Mouse (Mus musculus): ENCODE measurements around the gene Dnah8. TPM values are rescaled to one million over a fixed set of nuclear protein-coding genes. Genes with fewer than 3 reads are reported as not detected.

Gene Dnah8
- polyA plus RNA-seq, 1 experiment from 2014 or later: 0.58 TPM

DNA sequence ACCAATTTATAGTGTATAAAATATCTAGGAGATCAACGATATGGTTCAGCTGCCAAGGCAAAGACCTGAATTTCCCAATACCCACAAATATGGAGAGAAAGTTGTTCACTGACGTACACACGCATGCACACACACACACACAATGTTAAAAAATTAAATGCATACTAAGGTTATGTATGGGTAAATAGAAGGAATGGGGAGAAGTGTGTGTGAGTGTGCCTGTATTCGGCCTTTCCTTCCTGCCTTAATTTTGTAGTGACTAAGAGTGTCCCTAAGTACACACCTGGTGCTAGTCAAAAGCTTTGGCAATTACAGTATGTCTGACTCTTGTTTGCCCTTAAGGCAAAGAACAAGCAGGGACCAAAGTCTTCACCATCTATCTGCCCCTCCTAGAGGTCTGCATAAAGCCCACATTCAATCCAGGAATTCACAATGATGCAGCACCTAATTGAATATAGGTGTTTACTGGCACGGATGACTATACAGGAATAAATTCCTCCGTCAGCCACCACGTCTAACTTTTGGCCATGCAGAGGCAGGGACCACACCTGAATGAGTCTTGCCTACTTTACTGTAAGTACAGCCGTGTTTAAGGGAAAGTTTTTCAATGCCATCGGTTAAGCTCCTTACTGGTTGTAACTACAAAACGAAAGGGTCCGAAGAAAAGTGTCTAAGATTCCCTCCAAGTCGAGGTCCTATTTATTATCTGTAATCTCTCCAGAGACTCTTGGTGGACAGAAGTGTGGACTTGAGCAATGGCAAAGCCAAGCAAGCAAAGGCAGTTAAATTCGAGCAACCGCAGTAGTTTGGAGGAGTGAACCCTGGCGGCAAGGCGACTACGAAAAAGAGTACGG is 12.7 kb upstream of the Dnah8 start:
- WGBS: 23% methylated on average over 18 of the region's 18 CpGs

DNA sequence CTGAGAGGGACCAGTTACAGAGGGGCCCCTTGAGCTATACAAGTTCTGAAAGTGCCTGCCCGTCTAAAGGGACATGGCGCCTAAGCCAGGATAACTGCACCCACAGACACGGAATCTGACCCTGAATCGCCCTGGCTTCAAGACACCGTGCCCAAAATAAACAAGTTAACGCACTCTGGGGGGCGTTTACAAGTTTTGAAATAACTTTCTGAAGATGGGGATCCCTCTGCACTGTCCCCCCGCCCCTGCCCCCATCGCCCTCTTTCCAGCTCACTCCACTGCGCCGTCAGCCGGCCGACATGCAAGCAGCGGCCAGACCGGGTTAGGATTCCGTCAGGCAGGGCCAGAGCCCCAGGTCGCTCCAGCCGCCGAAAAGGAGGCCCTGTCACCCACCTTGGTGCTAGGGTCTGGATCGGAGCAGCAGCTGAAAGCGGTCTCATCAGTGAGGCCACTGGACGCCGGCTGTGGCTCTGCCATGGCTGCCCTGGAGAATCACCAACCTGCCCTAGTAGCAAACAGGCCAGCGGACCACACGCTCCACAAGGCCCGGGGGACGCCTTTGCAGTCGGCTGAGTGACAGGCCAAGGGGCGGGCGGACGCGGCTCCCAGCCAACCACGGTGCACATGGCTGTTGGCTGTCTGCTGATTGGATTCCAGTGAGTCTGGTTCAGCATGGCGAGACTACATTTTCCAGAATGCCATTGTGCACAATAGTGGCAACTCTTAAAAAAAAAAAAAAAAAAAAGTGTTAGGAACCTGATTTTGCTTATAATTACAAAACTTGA is 11.9 kb upstream of the Dnah8 start:
- peaks cover 21% of the 10 kb centered on the region for H3K4me1 ChIP-seq (replicated peaks; ENCODE audit: control insufficient read depth, insufficient read depth, low read length)
- peak overlapping the region; percentile 60 for H3K4me3 ChIP-seq (ENCODE audit: low read depth, low read length)
- H3K27ac ChIP-seq (ENCODE audit: low read depth): peak overlapping the region; percentile 74
- peak overlapping the region; percentile 71 for H3K9ac ChIP-seq (ENCODE audit: low read length)
- ATAC-seq (replicated peaks; ENCODE audit: low FRiP score, low TSS enrichment, low read depth) (peak; percentile 99), DNase-seq (ENCODE audit: low spot score) (peak; percentile 98)
- no peaks in the 10 kb centered on the region for H3K27me3 ChIP-seq (replicated peaks; ENCODE audit: control insufficient read depth, insufficient read depth, low read length)
- H3K4me2 ChIP-seq (ENCODE audit: low read length): peak overlapping the region; percentile 74
- H3K9me3 ChIP-seq (ENCODE audit: control insufficient read depth, low read length): 0 out of 2 replicates have a peak, but pooled peaks cover 3% of the 10 kb centered on the region
- no peaks in the 10 kb centered on the region for H3K36me3 ChIP-seq (ENCODE audit: control insufficient read depth, insufficient read depth, low read length)
- WGBS: under 1% methylated on average over 34 of the region's 34 CpGs

More for the DNA sequence above, 12.7 kb upstream of the Dnah8 start:
- peak overlapping the region; percentile 60 for H3K4me3 ChIP-seq (ENCODE audit: low read depth, low read length)
- H3K4me1 ChIP-seq (replicated peaks; ENCODE audit: control insufficient read depth, insufficient read depth, low read length): peaks cover 21% of the 10 kb centered on the region
- H3K9ac ChIP-seq (ENCODE audit: low read length): peak overlapping the region; percentile 71
- H3K9me3 ChIP-seq (ENCODE audit: control insufficient read depth, low read length): 0 out of 2 replicates have a peak, but pooled peaks cover 3% of the 10 kb centered on the region
- peak overlapping the region; percentile 74 for H3K4me2 ChIP-seq (ENCODE audit: low read length)
- ATAC-seq (replicated peaks; ENCODE audit: low FRiP score, low TSS enrichment, low read depth): no peak
- peak overlapping the region; percentile 74 for H3K27ac ChIP-seq (ENCODE audit: low read depth)
- H3K27me3 ChIP-seq (replicated peaks; ENCODE audit: control insufficient read depth, insufficient read depth, low read length): no peaks in the 10 kb centered on the region
- DNase-seq (ENCODE audit: low spot score): no peak
- no peaks in the 10 kb centered on the region for H3K36me3 ChIP-seq (ENCODE audit: control insufficient read depth, insufficient read depth, low read length)

DNA sequence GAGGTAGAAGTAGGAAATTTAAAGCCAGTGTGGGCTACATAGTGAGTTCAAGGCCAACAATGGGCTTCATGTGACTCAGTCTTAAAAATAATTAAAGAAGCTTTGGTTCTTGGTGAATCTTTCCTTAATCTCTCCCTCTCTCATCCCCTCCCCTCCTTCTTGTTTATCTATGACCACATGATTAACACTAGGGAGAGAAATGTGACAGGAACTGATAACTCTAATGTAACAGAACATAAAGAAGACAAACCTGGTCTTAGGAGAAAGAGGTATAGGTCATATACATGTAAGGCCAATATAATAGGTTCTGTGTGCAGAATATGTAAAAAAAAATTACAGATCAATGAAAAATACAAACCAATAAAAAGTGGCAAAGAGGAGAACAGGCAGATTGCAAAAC is 10.8 kb upstream of the Dnah8 start:
- ATAC-seq (replicated peaks; ENCODE audit: low FRiP score, low TSS enrichment, low read depth) (no peak), DNase-seq (ENCODE audit: low spot score) (no peak)
- no peaks in the 10 kb centered on the region for H3K27me3 ChIP-seq (replicated peaks; ENCODE audit: control insufficient read depth, insufficient read depth, low read length)
- H3K27ac ChIP-seq (ENCODE audit: low read depth): no peak overlapping the region
- no peak overlapping the region for H3K9ac ChIP-seq (ENCODE audit: low read length)
- H3K36me3 ChIP-seq (ENCODE audit: control insufficient read depth, insufficient read depth, low read length): no peaks in the 10 kb centered on the region
- H3K4me3 ChIP-seq (ENCODE audit: low read depth, low read length): no peak overlapping the region
- H3K9me3 ChIP-seq (ENCODE audit: control insufficient read depth, low read length): 0 out of 2 replicates have a peak, but pooled peaks cover 3% of the 10 kb centered on the region
- no peak overlapping the region for H3K4me2 ChIP-seq (ENCODE audit: low read length)
- H3K4me1 ChIP-seq (replicated peaks; ENCODE audit: control insufficient read depth, insufficient read depth, low read length): peaks cover 17% of the 10 kb centered on the region

DNA sequence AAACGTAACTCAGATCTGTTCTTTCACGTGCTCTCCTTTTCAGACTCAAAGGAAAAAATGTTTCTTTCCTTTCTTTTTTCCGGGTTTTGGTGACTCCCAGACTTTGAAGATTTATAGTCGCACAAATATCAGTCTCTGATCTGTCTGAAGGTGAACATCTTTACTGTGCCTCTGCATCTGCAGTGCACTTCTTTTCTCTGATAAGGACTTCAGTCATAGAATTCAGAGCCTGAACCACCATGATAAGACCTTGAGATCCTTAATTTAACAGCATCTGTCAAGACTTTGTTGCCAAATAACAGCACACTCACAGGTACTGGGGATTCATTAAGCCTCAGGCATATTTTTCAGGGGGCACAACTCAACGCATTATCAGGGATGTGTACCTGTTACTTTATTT is 8.0 kb upstream of the Dnah8 start:
- Histone ChIP-seq H3K4me1 (replicated peaks; ENCODE audit: control insufficient read depth, insufficient read depth, low read length) (peaks cover 4% of the 10 kb centered on the region), H3K27ac (ENCODE audit: low read depth) (no peak overlapping the region), H3K36me3 (ENCODE audit: control insufficient read depth, insufficient read depth, low read length) (no peaks in the 10 kb centered on the region), H3K27me3 (replicated peaks; ENCODE audit: control insufficient read depth, insufficient read depth, low read length) (no peaks in the 10 kb centered on the region), H3K4me2 (ENCODE audit: low read length) (no peak overlapping the region), H3K9ac (ENCODE audit: low read length) (no peak overlapping the region), H3K4me3 (ENCODE audit: low read depth, low read length) (no peak overlapping the region), H3K9me3 (ENCODE audit: control insufficient read depth, low read length) (no peaks in the 10 kb centered on the region)
- whole genome bisulfite sequencing: 81% methylated on average over 5 of the region's 5 CpGs
- DNase-seq (ENCODE audit: low spot score) (no peak), ATAC-seq (replicated peaks; ENCODE audit: low FRiP score, low TSS enrichment, low read depth) (no peak)

DNA sequence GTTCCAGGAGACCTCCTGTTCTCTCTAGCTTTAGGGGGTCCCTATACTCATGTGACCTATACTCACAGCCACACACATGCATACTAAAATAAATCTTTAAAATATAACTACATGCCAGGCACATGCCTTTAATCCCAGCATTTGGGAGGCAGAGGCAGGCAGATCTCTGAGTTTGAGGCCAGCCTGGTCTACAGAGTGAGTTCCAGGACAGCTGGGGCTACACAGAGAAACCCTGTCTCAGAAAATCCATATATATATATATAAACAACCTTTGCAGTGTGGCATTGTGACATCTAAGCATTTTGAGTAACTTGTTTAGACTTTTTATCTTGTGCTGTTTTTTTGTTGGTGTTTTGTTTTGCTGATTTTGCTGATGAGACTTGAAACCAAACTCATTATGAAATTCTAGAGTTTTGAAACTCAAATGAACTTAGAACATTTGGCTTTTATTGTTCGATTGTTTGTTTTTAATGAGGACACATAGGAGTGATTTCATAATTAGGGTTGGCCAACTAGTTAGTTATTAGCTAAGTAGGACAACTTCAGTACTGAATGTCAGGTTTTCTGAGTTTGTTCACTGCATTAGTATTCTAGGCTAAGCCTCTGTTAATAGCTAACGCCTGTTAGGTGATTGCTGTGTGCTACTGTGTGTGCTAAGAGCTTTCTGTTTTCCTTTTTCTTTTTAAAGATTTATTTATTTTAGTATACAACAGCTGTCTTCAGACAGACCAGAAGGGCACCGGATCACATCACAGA is 5.8 kb upstream of the Dnah8 start:
- no peaks in the 10 kb centered on the region for H3K36me3 ChIP-seq (ENCODE audit: control insufficient read depth, insufficient read depth, low read length)
- no peaks in the 10 kb centered on the region for H3K27me3 ChIP-seq (replicated peaks; ENCODE audit: control insufficient read depth, insufficient read depth, low read length)
- 71% methylated on average over 3 of the region's 3 CpGs for whole genome bisulfite sequencing
- DNase-seq (ENCODE audit: low spot score) (no peak), ATAC-seq (replicated peaks; ENCODE audit: low FRiP score, low TSS enrichment, low read depth) (no peak)
- H3K4me3 ChIP-seq (ENCODE audit: low read depth, low read length): no peak overlapping the region
- no peak overlapping the region for H3K27ac ChIP-seq (ENCODE audit: low read depth)
- H3K9ac ChIP-seq (ENCODE audit: low read length): no peak overlapping the region
- no peaks in the 10 kb centered on the region for H3K4me1 ChIP-seq (replicated peaks; ENCODE audit: control insufficient read depth, insufficient read depth, low read length)
- H3K4me2 ChIP-seq (ENCODE audit: low read length): no peak overlapping the region
- H3K9me3 ChIP-seq (ENCODE audit: control insufficient read depth, low read length): no peaks in the 10 kb centered on the region

DNA sequence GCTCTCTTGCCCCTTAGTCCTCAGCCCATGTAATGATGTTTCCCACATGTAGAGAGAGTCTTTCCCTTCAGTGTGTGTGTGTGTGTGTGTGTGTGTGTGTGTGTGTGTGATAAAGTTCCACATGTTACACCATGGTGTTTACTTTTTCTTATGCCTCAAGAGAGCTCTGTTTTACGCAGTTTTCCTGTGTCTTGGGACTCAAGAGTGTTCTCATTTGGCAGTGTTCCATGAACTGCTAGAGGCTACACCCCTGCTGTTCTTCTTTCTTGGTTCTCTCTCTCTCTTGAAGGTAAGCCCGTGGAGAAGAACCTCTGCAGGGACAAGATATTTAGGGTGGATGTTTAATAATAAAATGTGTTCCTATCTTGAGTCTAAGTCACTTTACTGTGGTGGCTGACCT is 5.0 kb upstream of the Dnah8 start:
- no peak overlapping the region for H3K27ac ChIP-seq (ENCODE audit: low read depth)
- 28% methylated on average over 2 of the region's 2 CpGs for WGBS

DNA sequence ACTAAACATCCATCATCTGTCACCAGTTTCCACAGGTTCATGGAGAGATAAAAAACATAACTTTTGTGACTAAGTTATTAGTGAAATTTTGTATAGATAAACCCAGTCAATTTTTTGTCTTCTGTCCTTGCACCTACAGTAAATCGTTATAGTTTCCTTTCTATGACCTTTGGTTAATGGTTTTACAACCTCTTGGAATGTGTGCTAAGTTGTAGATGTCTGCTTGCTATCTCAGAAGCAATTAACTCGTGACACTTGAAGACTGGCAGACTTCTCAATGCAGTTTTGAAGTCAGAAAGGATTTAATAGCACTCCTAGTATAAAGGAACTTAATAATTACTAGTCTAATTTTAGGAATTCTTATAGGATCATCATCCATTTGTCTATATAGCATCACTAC is 3.6 kb upstream of the Dnah8 start:
- 14% methylated on average over 2 of the region's 2 CpGs for WGBS
- H3K27ac ChIP-seq (ENCODE audit: low read depth): no peak overlapping the region
- H3K4me2 ChIP-seq (ENCODE audit: low read length): no peak overlapping the region
- DNase-seq (ENCODE audit: low spot score): no peak
- H3K9me3 ChIP-seq (ENCODE audit: control insufficient read depth, low read length): no peaks in the 10 kb centered on the region
- ATAC-seq (replicated peaks; ENCODE audit: low FRiP score, low TSS enrichment, low read depth): no peak
- H3K4me3 ChIP-seq (ENCODE audit: low read depth, low read length): no peak overlapping the region
- no peaks in the 10 kb centered on the region for H3K4me1 ChIP-seq (replicated peaks; ENCODE audit: control insufficient read depth, insufficient read depth, low read length)
- H3K36me3 ChIP-seq (ENCODE audit: control insufficient read depth, insufficient read depth, low read length): no peaks in the 10 kb centered on the region
- no peaks in the 10 kb centered on the region for H3K27me3 ChIP-seq (replicated peaks; ENCODE audit: control insufficient read depth, insufficient read depth, low read length)
- no peak overlapping the region for H3K9ac ChIP-seq (ENCODE audit: low read length)

More for the DNA sequence above, 5.0 kb upstream of the Dnah8 start:
- Histone ChIP-seq H3K9me3 (ENCODE audit: control insufficient read depth, low read length) (no peaks in the 10 kb centered on the region), H3K4me1 (replicated peaks; ENCODE audit: control insufficient read depth, insufficient read depth, low read length) (no peaks in the 10 kb centered on the region), H3K9ac (ENCODE audit: low read length) (no peak overlapping the region), H3K27me3 (replicated peaks; ENCODE audit: control insufficient read depth, insufficient read depth, low read length) (no peaks in the 10 kb centered on the region), H3K36me3 (ENCODE audit: control insufficient read depth, insufficient read depth, low read length) (no peaks in the 10 kb centered on the region), H3K4me2 (ENCODE audit: low read length) (no peak overlapping the region), H3K4me3 (ENCODE audit: low read depth, low read length) (no peak overlapping the region)
- DNase-seq (ENCODE audit: low spot score) (no peak), ATAC-seq (replicated peaks; ENCODE audit: low FRiP score, low TSS enrichment, low read depth) (no peak)

DNA sequence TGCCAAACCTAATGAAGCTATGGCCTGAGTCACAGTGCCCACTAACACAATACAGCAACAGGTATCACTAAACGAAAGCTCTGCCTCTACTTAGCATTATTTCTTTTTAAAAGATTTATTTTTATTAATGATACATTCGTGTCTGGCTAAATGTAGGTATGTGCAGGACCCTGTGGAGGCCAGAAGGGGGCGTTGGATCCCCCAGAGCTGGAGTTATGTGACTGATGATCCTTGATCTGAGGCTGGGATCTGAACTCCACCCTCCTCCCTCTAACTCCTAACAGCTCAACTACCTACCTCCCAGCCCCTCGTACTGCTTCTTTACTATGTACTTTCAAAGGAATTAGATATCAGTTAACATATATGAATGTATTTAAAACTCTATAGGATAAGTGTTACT is 2.7 kb upstream of the Dnah8 start:
- Histone ChIP-seq H3K9ac (ENCODE audit: low read length) (no peak overlapping the region), H3K4me3 (ENCODE audit: low read depth, low read length) (no peak overlapping the region), H3K27me3 (replicated peaks; ENCODE audit: control insufficient read depth, insufficient read depth, low read length) (no peaks in the 10 kb centered on the region), H3K36me3 (ENCODE audit: control insufficient read depth, insufficient read depth, low read length) (no peaks in the 10 kb centered on the region), H3K4me2 (ENCODE audit: low read length) (no peak overlapping the region), H3K4me1 (replicated peaks; ENCODE audit: control insufficient read depth, insufficient read depth, low read length) (no peaks in the 10 kb centered on the region), H3K27ac (ENCODE audit: low read depth) (no peak overlapping the region), H3K9me3 (ENCODE audit: control insufficient read depth, low read length) (no peaks in the 10 kb centered on the region)
- DNase-seq (ENCODE audit: low spot score) (no peak), ATAC-seq (replicated peaks; ENCODE audit: low FRiP score, low TSS enrichment, low read depth) (no peak)
- WGBS: 71% methylated on average over 4 of the region's 4 CpGs
